Mouse (Mus musculus): ENCODE measurements around the gene Gadd45g. TPM values are rescaled to one million over a fixed set of nuclear protein-coding genes. Genes with fewer than 3 reads are reported as not detected.

The Gadd45g gene
- 78.9 and 148 TPM in 2 replicates for polyA plus RNA-seq (2012; rRNA removed)

- TF ChIP-seq CTCF (IDR thresholded peaks at IDR 0.05; ENCODE audit: borderline replicate concordance, extremely low read depth, insufficient read depth, insufficient read length) (no peak), POLR2A (IDR thresholded peaks at IDR 0.05; ENCODE audit: borderline replicate concordance, extremely low read depth, insufficient read depth, insufficient read length, poor library complexity, severe bottlenecking) (peak; percentile 98)
- peak; percentile 99 for DNase-seq (ENCODE audit: low read depth)
Observed at GRCm38 (mm10) chr13:51846301-51846867, at the start of gene Gadd45g. TSS of gene Gadd45g (plus strand) at chr13:51846678.

GRCm38 (mm10) chr13:51797899-51798746 is 48.4 kb upstream of the Gadd45g start:
- peak; percentile 30 for DNase-seq (ENCODE audit: low read depth)
- TF ChIP-seq CTCF (IDR thresholded peaks at IDR 0.05; ENCODE audit: borderline replicate concordance, extremely low read depth, insufficient read depth, insufficient read length) (no peak), POLR2A (IDR thresholded peaks at IDR 0.05; ENCODE audit: borderline replicate concordance, extremely low read depth, insufficient read depth, insufficient read length, poor library complexity, severe bottlenecking) (no peak)

DNA sequence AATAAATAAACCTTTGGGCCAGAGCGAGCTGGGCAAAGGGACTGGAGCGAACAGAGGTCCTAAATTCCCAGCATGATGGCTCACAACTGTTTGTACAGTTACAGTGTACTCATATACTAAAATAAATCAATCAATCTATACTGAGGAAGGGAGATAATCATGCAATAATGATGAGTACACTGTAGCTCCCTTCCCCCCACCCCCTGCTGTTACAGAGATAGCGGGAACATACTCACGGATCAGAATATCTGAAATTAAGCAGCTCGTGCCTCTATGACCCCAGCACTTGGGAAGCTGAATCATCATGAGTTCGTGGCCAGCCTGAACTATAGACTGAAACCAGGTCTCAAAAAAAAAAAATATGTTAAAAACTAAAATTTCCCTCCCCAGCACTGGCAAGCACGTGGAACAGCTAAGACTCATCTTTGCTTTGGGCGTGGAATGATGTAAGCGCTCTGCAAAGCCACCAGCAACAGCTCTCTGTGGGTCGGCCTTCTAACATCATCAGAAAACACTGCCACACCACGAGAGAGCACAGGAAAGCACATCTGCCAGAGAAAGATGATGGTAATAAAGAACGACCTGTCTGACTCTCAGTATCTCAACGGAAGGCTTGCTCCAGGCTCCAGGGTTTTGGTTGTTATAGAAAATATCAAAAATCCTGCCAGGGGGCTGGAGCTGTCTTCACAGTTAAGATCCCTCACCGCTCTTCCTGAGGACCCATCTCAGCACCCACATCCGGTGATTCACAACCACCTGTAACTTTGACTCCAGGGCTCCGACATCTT is 46.5 kb upstream of the Gadd45g start:
- TF ChIP-seq CTCF (IDR thresholded peaks at IDR 0.05; ENCODE audit: borderline replicate concordance, extremely low read depth, insufficient read depth, insufficient read length) (no peak), POLR2A (IDR thresholded peaks at IDR 0.05; ENCODE audit: borderline replicate concordance, extremely low read depth, insufficient read depth, insufficient read length, poor library complexity, severe bottlenecking) (no peak)
- DNase-seq (ENCODE audit: low read depth): no peak

DNA sequence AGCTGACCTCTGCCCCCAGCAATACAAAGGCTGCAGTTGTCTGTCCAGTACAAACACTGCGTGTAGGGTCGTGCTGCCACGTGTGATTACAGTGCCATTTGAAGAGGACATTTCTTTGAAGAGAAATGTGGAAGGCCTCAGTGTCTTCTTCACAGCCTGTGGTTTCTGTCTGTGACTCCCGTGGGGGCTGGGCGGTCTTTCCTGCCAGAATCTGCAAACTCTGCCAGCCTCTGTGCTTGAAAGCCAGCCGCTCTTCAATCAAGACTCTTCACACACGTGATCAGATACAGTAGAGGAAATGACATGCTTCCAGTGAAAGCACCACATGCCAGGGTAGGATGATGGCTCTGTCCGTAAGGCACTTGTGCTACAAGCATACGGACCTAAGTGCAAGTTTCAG is 45.6 kb upstream of the Gadd45g start:
- no peak for TF ChIP-seq CTCF (IDR thresholded peaks at IDR 0.05; ENCODE audit: borderline replicate concordance, extremely low read depth, insufficient read depth, insufficient read length)
- TF ChIP-seq POLR2A (IDR thresholded peaks at IDR 0.05; ENCODE audit: borderline replicate concordance, extremely low read depth, insufficient read depth, insufficient read length, poor library complexity, severe bottlenecking): no peak
- DNase-seq (ENCODE audit: low read depth): peak; percentile 86

GRCm38 (mm10) chr13:51805634-51806033 is 40.8 kb upstream of the Gadd45g start:
- TF ChIP-seq POLR2A (IDR thresholded peaks at IDR 0.05; ENCODE audit: borderline replicate concordance, extremely low read depth, insufficient read depth, insufficient read length, poor library complexity, severe bottlenecking): no peak
- TF ChIP-seq CTCF (IDR thresholded peaks at IDR 0.05; ENCODE audit: borderline replicate concordance, extremely low read depth, insufficient read depth, insufficient read length): no peak
- DNase-seq (ENCODE audit: low read depth): peak; percentile 85

DNA sequence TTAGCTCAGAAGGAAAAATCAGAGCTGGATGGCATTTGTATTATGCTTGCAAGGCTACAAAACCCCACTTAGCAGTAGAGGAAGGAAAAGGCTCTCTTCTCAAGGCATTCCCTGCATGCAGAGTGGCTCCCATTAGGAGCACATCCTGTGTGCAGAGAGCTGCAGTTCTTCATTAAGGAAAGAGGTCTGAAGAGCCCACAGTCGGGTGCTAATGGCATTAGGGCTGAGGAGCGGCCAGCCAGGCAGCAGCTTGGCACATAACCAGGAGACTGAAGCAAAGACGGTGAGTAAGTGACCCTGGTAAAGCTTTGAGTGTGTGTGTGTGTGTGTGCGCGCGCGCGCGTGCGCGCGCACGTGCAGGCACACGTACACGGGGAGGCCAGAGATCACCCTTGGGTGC is 40.3 kb upstream of the Gadd45g start:
- DNase-seq (ENCODE audit: low read depth): peak; percentile 78
- TF ChIP-seq POLR2A (IDR thresholded peaks at IDR 0.05; ENCODE audit: borderline replicate concordance, extremely low read depth, insufficient read depth, insufficient read length, poor library complexity, severe bottlenecking) (no peak), CTCF (IDR thresholded peaks at IDR 0.05; ENCODE audit: borderline replicate concordance, extremely low read depth, insufficient read depth, insufficient read length) (no peak)

GRCm38 (mm10) chr13:51808141-51808540 is 38.3 kb upstream of the Gadd45g start:
- DNase-seq (ENCODE audit: low read depth): peak; percentile 72
- TF ChIP-seq POLR2A (IDR thresholded peaks at IDR 0.05; ENCODE audit: borderline replicate concordance, extremely low read depth, insufficient read depth, insufficient read length, poor library complexity, severe bottlenecking) (no peak), CTCF (IDR thresholded peaks at IDR 0.05; ENCODE audit: borderline replicate concordance, extremely low read depth, insufficient read depth, insufficient read length) (no peak)

DNA sequence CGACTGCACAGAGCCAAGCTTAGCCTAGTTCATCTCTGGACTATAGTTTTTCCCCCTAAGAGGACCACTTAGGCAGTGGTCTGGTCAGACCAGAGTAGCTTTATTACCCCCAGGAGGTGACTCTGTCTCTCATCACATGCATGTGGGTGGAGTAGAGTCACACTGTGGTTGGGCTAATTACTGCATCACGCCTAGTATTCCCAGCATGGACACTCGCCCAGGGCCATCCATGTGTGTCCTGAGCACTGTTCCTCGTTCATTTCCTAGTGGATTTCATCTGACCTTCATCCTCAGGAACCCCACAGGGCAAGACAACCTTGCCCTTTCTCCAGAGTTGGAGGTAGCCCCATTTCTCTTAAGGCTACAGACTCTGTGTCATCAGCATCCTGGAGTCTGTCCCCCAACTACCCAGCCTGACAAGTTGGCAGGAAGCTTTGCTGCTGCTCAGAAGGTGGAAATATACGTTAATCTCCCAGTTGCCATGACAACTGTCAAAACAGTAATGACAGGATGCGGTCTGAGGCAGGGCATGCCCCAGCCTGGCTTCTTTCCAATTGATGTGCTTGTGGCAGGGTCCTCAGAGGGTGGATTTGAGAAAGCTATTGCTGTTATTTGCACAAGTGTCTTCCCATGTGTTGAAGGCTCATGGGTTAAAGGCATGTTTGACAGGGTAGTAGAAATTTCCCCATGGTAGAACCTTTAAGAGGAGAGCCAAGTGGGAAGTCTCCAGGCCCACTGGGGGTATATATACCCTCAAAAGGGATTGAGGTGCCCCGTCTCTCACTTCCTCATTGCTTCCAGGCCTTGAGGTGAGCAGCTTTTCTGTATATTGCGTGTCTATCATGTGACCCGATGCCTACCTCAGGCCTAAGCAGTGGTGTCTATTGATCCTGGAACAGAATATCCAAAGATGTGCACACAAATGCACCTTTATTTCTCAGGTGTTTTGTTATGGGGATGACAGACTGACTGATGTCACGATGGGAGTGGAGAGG is 32.6 kb upstream of the Gadd45g start:
- TF ChIP-seq POLR2A (IDR thresholded peaks at IDR 0.05; ENCODE audit: borderline replicate concordance, extremely low read depth, insufficient read depth, insufficient read length, poor library complexity, severe bottlenecking): no peak
- no peak for TF ChIP-seq CTCF (IDR thresholded peaks at IDR 0.05; ENCODE audit: borderline replicate concordance, extremely low read depth, insufficient read depth, insufficient read length)
- peak; percentile 84 for DNase-seq (ENCODE audit: low read depth)

- DNase-seq (ENCODE audit: low read depth): no peak
- TF ChIP-seq POLR2A (IDR thresholded peaks at IDR 0.05; ENCODE audit: borderline replicate concordance, extremely low read depth, insufficient read depth, insufficient read length, poor library complexity, severe bottlenecking) (no peak), CTCF (IDR thresholded peaks at IDR 0.05; ENCODE audit: borderline replicate concordance, extremely low read depth, insufficient read depth, insufficient read length) (no peak)
Observed at GRCm38 (mm10) chr13:51814646-51815045, 31.8 kb upstream of the Gadd45g start.

DNA sequence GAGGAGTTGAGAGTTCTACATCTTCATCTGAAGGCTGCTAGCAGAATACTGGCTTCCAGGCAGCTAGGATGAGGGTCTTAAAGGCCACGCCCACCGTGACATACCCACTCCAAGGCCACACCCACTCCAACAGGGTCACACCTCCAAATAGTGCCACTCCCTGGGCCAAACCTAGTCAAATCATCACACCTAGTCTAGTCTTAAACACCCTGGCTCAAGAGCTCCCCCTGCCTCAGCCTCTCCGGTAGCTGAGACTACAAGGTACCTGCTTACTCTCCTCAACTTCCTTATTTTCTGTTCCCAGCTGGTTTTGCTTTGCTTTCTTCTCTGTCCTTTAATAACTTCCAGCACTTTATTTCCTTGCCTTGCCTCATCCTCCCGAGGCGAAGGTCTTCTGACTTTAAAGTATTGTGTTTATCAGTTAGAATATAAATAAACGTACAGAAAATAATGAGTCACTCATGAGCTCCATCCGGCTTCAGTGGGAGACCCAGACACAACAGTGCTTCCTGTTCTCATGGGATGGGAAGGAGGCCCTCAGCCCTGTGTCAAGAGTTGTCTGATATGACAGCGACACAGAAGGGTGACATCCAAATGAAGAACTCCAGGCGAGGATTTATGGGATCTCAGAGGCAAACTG is 30.5 kb upstream of the Gadd45g start:
- DNase-seq (ENCODE audit: low read depth): no peak
- no peak for TF ChIP-seq POLR2A (IDR thresholded peaks at IDR 0.05; ENCODE audit: borderline replicate concordance, extremely low read depth, insufficient read depth, insufficient read length, poor library complexity, severe bottlenecking)
- no peak for TF ChIP-seq CTCF (IDR thresholded peaks at IDR 0.05; ENCODE audit: borderline replicate concordance, extremely low read depth, insufficient read depth, insufficient read length)

Data from brain, embryonic 14.5 days (tissue).